Mouse (Mus musculus) lung, postnatal 10 days (tissue): ENCODE measurements at regions not wholly inside any gene's neighbourhood (a gene's known extent, or its start where the extent isn't known, plus 50 kb on each side); places are given as distances from the start of the nearest gene placed in this dataset.
A peak's percentile ranks its signal among the peaks of the same experiment; 100 is the strongest.

Experiments
- DNase-seq: peaks from one replicate; pipeline ENCODE4 v3.0.0; 2021

GRCm38 (mm10) chr19:45288722-45289121, 53.1 kb upstream of the Lbx1 start:
- no peak for DNase-seq

- DNase-seq = peak; percentile 24
Observed at GRCm38 (mm10) chr19:45297812-45298211, 62.2 kb upstream of the Lbx1 start.

- no peak for DNase-seq
Observed at GRCm38 (mm10) chr19:45299341-45299740, 63.7 kb upstream of the Lbx1 start.

- no peak for DNase-seq
Observed at GRCm38 (mm10) chr19:45299768-45300167, 63.8 kb upstream of the Btrc start.

- DNase-seq = peak; percentile 38
Observed at GRCm38 (mm10) chr19:45300691-45301431, 62.7 kb upstream of the Btrc start.

- DNase-seq = no peak
Observed at GRCm38 (mm10) chr19:45301432-45301732, 62.2 kb upstream of the Btrc start.

- peak; percentile 27 for DNase-seq
Observed at GRCm38 (mm10) chr19:45301733-45302547, 61.6 kb upstream of the Btrc start.

- no peak for DNase-seq
Observed at GRCm38 (mm10) chr19:45302548-45303241, 60.8 kb upstream of the Btrc start.

- no peak for DNase-seq
Observed at GRCm38 (mm10) chr19:45304538-45304937, 59.0 kb upstream of the Btrc start.

- DNase-seq = peak; percentile 38
Observed at GRCm38 (mm10) chr19:45307299-45308275, 55.9 kb upstream of the Btrc start.

GRCm38 (mm10) chr19:45308676-45309275, 54.8 kb upstream of the Btrc start:
- DNase-seq = peak; percentile 45

GRCm38 (mm10) chr19:45310291-45310881, 53.1 kb upstream of the Btrc start:
- peak; percentile 19 for DNase-seq

- DNase-seq = peak; percentile 89
Observed at GRCm38 (mm10) chr19:45310944-45311603, 52.5 kb upstream of the Btrc start.

GRCm38 (mm10) chr19:45311831-45312537, 51.5 kb upstream of the Btrc start:
- DNase-seq = no peak

- no peak for DNase-seq
Observed at GRCm38 (mm10) chr19:45312713-45313365, 50.7 kb upstream of the Btrc start.
